Mouse (Mus musculus) heart, embryonic 14.5 days (tissue): ENCODE data around the gene Ar. TPM values are rescaled to one million over a fixed set of nuclear protein-coding genes. Genes with fewer than 3 reads are reported as not detected.

Experiments
- ATAC-seq: fragments of 200-750 bp; cut with Nextera tagmentation; 2 replicates; pipeline ENCODE4 v1.8.0; 2017; ENCODE audit warnings: low read depth, moderate TSS enrichment; ENCODE audit not compliant: insufficient number of reproducible peaks, insufficient read depth, low FRiP score
- H3K27ac ChIP-seq, 2 experiments: fragments of 200-500 bp in 1 of 2; fragments of 300-500 bp in 1 of 2; sonication (generic) in 1 of 2; replicated peaks in 1 of 2; 2 replicates each; pipeline ENCODE4 v1.5.1; 2012 to 2014; ENCODE audit warnings: low read depth in 2 of 2, low read length in 2 of 2, control low read depth in 1 of 2, mild to moderate bottlenecking in 1 of 2, mixed read lengths in 1 of 2; ENCODE audit not compliant: control insufficient read depth in 1 of 2, insufficient read depth in 1 of 2
- H3K27me3 ChIP-seq: fragments of 300-500 bp; sonication (generic); 2 replicates; pipeline ENCODE4 v1.6.1; 2014; ENCODE audit warnings: mild to moderate bottlenecking, low read length, control low read depth; ENCODE audit not compliant: control insufficient read depth, insufficient read depth
- H3K36me3 ChIP-seq: fragments of 300-500 bp; sonication (generic); 2 replicates; pipeline ENCODE4 v1.6.1; 2014; ENCODE audit warnings: mild to moderate bottlenecking, control low read depth, low read length, mixed read lengths; ENCODE audit not compliant: control insufficient read depth, insufficient read depth
- H3K4me1 ChIP-seq, 2 experiments: fragments of 200-500 bp in 1 of 2; fragments of 300-500 bp in 1 of 2; sonication (generic) in 1 of 2; 2 replicates each; pipeline ENCODE4 v1.6.1; 2012 to 2014; ENCODE audit warnings: low read length in 2 of 2, control low read depth in 1 of 2, mixed read lengths in 1 of 2; ENCODE audit not compliant: control insufficient read depth in 2 of 2, insufficient read depth in 2 of 2
- H3K4me2 ChIP-seq: fragments of 300-500 bp; sonication (generic); 2 replicates; pipeline ENCODE4 v1.6.1; 2014; ENCODE audit warnings: mild to moderate bottlenecking, low read length
- H3K4me3 ChIP-seq, 2 experiments: fragments of 200-500 bp in 1 of 2; fragments of 300-500 bp in 1 of 2; sonication (generic) in 1 of 2; 2 replicates each; pipeline ENCODE4 v1.5.1; 2012 to 2014; ENCODE audit warnings: low read length in 2 of 2, mild to moderate bottlenecking in 2 of 2, control low read depth in 1 of 2, low read depth in 1 of 2, moderate library complexity in 1 of 2; ENCODE audit not compliant: control insufficient read depth in 1 of 2, insufficient read depth in 1 of 2
- H3K9ac ChIP-seq: fragments of 300-500 bp; sonication (generic); 2 replicates; pipeline ENCODE4 v1.6.1; 2014; ENCODE audit warnings: mild to moderate bottlenecking, low read length
- H3K9me3 ChIP-seq: fragments of 300-500 bp; sonication (generic); 2 replicates; pipeline ENCODE4 v1.6.1; 2016; ENCODE audit warnings: low read length, control low read depth; ENCODE audit not compliant: control insufficient read depth
- WGBS: fragments of 180-500 bp; shearing (Covaris S2); extraction: QIAGEN DNeasy Blood & Tissue Kit; methylation state at CpG from one replicate; pipeline ENCODE4 v1.1.7; 2014; 5-methylcytosine and 5-hydroxymethylcytosine counted together
- polyA plus RNA-seq: library from polyadenylated mRNA; unstranded; fragments of >200 nt; fragmentation: Nextera tagmentation; extraction: Ambion mirVana; gene quantifications from 2 replicates; pipeline ENCODE4 v1.2.1, GENCODE M21; 2014

The Ar gene
- 0.13 and 0.30 TPM in 2 replicates for polyA plus RNA-seq

DNA sequence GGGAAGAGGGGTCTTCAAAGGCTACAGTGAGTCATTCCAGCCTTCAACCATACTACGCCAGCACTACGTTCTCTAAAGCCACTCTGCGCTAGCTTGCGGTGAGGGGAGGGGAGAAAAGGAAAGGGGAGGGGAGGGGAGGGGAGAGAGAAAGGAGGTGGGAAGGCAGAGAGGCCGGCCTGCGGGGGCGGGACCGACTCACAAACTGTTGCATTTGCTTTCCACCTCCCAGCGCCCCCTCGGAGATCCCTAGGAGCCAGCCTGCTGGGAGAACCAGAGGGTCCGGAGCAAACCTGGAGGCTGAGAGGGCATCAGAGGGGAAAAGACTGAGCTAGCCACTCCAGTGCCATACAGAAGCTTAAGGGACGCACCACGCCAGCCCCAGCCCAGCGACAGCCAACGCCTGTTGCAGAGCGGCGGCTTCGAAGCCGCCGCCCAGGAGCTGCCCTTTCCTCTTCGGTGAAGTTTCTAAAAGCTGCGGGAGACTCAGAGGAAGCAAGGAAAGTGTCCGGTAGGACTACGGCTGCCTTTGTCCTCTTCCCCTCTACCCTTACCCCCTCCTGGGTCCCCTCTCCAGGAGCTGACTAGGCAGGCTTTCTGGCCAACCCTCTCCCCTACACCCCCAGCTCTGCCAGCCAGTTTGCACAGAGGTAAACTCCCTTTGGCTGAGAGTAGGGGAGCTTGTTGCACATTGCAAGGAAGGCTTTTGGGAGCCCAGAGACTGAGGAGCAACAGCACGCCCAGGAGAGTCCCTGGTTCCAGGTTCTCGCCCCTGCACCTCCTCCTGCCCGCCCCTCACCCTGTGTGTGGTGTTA, at the start of gene Ar:
Ar (plus strand) TSS at position 239 of the 812 bp plus-strand sequence.
- H3K4me1 ChIP-seq, result no peaks in the 10 kb centered on the region
- peak within 1 kb of the TSS; percentile 30; the same call in 1 of the 2 replicates for H3K9ac ChIP-seq
- WGBS, result 22% methylated on average over 26 of the region's 27 CpGs
- no peak for ATAC-seq
- peak within 1 kb of the TSS; percentile 42 to 46 for H3K4me3 ChIP-seq
- H3K36me3 ChIP-seq, result no peaks in the 10 kb centered on the region
- H3K4me2 ChIP-seq, result peak within 1 kb of the TSS; percentile 70
- H3K27me3 ChIP-seq, result peaks cover 36% of the 10 kb centered on the region
- no peaks in the 10 kb centered on the region for H3K9me3 ChIP-seq
- no peak within 1 kb of the TSS for H3K27ac ChIP-seq

DNA sequence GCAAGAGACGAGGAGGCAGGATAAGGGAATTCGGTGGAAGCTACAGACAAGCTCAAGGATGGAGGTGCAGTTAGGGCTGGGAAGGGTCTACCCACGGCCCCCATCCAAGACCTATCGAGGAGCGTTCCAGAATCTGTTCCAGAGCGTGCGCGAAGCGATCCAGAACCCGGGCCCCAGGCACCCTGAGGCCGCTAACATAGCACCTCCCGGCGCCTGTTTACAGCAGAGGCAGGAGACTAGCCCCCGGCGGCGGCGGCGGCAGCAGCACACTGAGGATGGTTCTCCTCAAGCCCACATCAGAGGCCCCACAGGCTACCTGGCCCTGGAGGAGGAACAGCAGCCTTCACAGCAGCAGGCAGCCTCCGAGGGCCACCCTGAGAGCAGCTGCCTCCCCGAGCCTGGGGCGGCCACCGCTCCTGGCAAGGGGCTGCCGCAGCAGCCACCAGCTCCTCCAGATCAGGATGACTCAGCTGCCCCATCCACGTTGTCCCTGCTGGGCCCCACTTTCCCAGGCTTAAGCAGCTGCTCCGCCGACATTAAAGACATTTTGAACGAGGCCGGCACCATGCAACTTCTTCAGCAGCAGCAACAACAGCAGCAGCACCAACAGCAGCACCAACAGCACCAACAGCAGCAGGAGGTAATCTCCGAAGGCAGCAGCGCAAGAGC, 1.3 kb downstream of the Ar start:
- no peak for ATAC-seq
- no peaks in the 10 kb centered on the region for H3K36me3 ChIP-seq
- H3K4me1 ChIP-seq, result no peaks in the 10 kb centered on the region
- peaks cover 36% of the 10 kb centered on the region for H3K27me3 ChIP-seq
- H3K4me2 ChIP-seq, result peak overlapping the region; percentile 70
- WGBS, result 21% methylated on average over 30 of the region's 30 CpGs
- H3K9me3 ChIP-seq, result no peaks in the 10 kb centered on the region
- peak overlapping the region; percentile 30 to 42 for H3K4me3 ChIP-seq
- no peak overlapping the region; the same call in 1 of the 2 replicates for H3K9ac ChIP-seq
- H3K27ac ChIP-seq, result no peak overlapping the region

- Histone ChIP-seq H3K27me3 (peaks cover 36% of the 10 kb centered on the region), H3K9me3 (no peaks in the 10 kb centered on the region), H3K4me1 (no peaks in the 10 kb centered on the region), H3K4me3 (peak overlapping the region; percentile 30 to 42), H3K9ac (no peak overlapping the region), H3K27ac (no peak overlapping the region), H3K4me2 (peak overlapping the region; percentile 70), H3K36me3 (no peaks in the 10 kb centered on the region)
- 15% methylated on average over 33 of the region's 33 CpGs for WGBS
- no peak for ATAC-seq
These were observed 2.0 kb downstream of the Ar start for GRCm38 (mm10) chrX:98150393-98151119.

DNA sequence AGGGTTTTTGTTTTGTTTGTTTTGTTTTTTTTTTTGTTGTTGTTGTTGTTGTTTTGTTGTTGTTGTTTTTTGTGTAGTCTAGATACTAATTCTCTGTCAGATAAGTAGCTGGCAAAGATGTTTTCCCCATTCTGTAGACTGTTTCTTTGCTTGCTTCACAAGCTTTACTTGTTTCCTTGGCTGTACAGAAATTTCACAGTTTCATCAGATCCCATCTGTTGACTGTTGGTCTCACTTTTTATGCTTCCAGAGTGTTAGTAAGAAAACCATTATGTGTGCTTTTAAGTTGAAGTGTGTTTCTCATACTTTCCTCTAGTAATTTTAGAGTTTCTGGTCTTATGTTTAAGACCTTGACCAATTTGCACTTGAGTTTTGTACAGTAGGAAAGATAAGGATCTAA, 41.2 kb downstream of the Ar start:
- Histone ChIP-seq H3K27me3 (no peaks in the 10 kb centered on the region), H3K9me3 (no peaks in the 10 kb centered on the region), H3K4me2 (no peak overlapping the region), H3K27ac (no peak overlapping the region), H3K4me1 (no peaks in the 10 kb centered on the region), H3K9ac (no peak overlapping the region), H3K36me3 (no peaks in the 10 kb centered on the region), H3K4me3 (no peak overlapping the region)
- ATAC-seq, result no peak

GRCm38 (mm10) chrX:98205766-98206165, 57.2 kb downstream of the Ar start:
- Histone ChIP-seq H3K36me3 (no peaks in the 10 kb centered on the region), H3K27ac (no peak overlapping the region), H3K4me2 (no peak overlapping the region), H3K9me3 (no peaks in the 10 kb centered on the region), H3K9ac (no peak overlapping the region), H3K4me3 (no peak overlapping the region), H3K27me3 (no peaks in the 10 kb centered on the region), H3K4me1 (no peaks in the 10 kb centered on the region)
- ATAC-seq, result no peak
- 40% methylated on average over 3 of the region's 3 CpGs for WGBS

DNA sequence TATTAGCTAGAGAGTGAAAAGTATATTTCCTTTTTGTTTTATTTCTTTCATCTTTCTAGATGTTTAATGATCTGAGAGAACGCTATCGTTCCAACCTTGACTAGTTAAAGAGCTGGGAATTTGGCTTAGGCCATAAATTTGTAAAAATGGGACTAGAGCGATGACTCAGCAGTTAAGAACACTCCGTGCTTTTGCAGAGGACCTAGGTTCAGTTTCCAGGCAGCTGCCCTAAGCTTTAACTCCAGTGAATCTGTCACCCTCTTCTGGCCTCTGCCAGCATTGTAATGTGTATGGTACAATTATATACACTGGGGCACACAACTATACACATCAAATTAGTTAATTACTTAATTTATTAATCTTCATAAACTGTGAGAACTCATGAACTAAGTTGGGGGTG, 58.6 kb downstream of the Ar start:
- H3K27me3 ChIP-seq, result no peaks in the 10 kb centered on the region
- no peak overlapping the region for H3K27ac ChIP-seq
- H3K36me3 ChIP-seq, result no peaks in the 10 kb centered on the region
- H3K9ac ChIP-seq, result no peak overlapping the region
- no peak for ATAC-seq
- WGBS, result 69% methylated on average over 4 of the region's 4 CpGs
- no peak overlapping the region for H3K4me3 ChIP-seq
- no peak overlapping the region for H3K4me2 ChIP-seq
- no peaks in the 10 kb centered on the region for H3K9me3 ChIP-seq
- no peaks in the 10 kb centered on the region for H3K4me1 ChIP-seq

DNA sequence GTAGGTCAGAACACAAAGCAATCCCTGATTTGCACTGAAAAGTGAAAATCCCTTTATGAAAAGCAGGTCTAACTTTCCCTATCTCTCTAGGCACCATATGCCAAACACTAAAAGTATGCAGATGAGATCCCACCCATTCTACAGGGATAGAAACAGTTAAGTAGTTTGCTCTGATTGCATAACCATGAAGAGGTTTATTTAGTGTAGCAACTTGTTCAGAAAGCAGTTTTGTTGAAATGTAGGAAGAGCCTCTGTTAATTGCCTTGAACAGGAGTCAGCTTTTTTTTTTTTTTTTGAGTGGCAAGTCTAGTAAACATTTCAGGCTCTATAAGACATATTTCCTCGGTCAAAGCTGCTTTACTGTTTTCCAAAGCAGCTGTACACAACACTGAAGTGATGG, 67.5 kb downstream of the Ar start:
- H3K4me2 ChIP-seq, result no peak overlapping the region
- 40% methylated on average over 1 of the region's 1 CpGs for WGBS
- no peaks in the 10 kb centered on the region for H3K27me3 ChIP-seq
- H3K9ac ChIP-seq, result no peak overlapping the region
- no peaks in the 10 kb centered on the region for H3K36me3 ChIP-seq
- H3K9me3 ChIP-seq, result no peaks in the 10 kb centered on the region
- no peak for ATAC-seq
- H3K27ac ChIP-seq, result no peak overlapping the region
- H3K4me3 ChIP-seq, result no peak overlapping the region
- H3K4me1 ChIP-seq, result no peaks in the 10 kb centered on the region
